Mouse (Mus musculus): ENCODE measurements around the gene Defb22. TPM values are rescaled to one million over a fixed set of nuclear protein-coding genes. Genes with fewer than 3 reads are reported as not detected.
A peak's percentile ranks its signal among the peaks of the same experiment; 100 is the strongest.

The Defb22 gene
- total RNA-seq, 1 experiment, result not detected

DNA sequence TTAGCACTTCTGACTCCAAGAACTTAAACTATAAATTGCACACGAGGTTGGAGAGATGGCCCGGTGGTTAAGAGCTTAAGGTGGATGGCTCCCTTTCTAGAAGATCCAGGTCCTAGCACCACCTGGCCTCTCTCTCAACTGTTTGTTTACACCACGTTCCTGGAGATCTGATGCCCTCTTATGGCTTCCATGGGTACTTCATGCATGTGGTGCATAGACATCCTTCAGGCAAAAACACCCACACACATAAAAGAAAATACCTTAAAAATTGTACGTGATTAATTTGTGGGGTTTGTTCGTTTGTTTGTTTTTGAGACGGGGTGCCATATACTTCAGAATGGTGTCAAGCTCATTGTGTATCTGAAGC, 10.9 kb upstream of the Defb22 start:
- H3K4me3 ChIP-seq (ENCODE audit: insufficient read depth in 1 of 2, low read depth in 1 of 2, low read length in 2 of 2, poor library complexity in 1 of 2, severe bottlenecking in 1 of 2), result no peak overlapping the region
- DNase-seq (ENCODE audit: low read depth, low spot score), result peak; percentile 33
- H3K9me3 ChIP-seq (ENCODE audit: control insufficient read depth, insufficient read depth, low read depth, low read length), result no peaks in the 10 kb centered on the region
- no peaks in the 10 kb centered on the region for H3K4me1 ChIP-seq (ENCODE audit: control insufficient read depth in 2 of 2, insufficient read depth in 2 of 2, low read length in 2 of 2, poor library complexity in 1 of 2)
- no peak overlapping the region for H3K27ac ChIP-seq (ENCODE audit: insufficient read depth, low read depth, low read length, poor library complexity, severe bottlenecking)
- no peak overlapping the region for H3K9ac ChIP-seq (ENCODE audit: insufficient read depth, low read depth, low read length, poor library complexity, severe bottlenecking)
- TF ChIP-seq CHD2 (IDR thresholded peaks at IDR 0.05; ENCODE audit: low read depth, low read length), result no peak
- TF ChIP-seq ZC3H11A (IDR thresholded peaks at IDR 0.05; ENCODE audit: borderline replicate concordance, low read depth, low read length), result peak; percentile 38; the same call in 1 of the 2 replicates
- in situ Hi-C loops (cut with MboI; ENCODE audit: low sequenced_read_pairs in 2 of 2, unreplicated experiment in 2 of 2), result no loop called here
- no peaks in the 10 kb centered on the region for H3K36me3 ChIP-seq (ENCODE audit: control insufficient read depth, insufficient read depth, low read length, poor library complexity, severe bottlenecking)

DNA sequence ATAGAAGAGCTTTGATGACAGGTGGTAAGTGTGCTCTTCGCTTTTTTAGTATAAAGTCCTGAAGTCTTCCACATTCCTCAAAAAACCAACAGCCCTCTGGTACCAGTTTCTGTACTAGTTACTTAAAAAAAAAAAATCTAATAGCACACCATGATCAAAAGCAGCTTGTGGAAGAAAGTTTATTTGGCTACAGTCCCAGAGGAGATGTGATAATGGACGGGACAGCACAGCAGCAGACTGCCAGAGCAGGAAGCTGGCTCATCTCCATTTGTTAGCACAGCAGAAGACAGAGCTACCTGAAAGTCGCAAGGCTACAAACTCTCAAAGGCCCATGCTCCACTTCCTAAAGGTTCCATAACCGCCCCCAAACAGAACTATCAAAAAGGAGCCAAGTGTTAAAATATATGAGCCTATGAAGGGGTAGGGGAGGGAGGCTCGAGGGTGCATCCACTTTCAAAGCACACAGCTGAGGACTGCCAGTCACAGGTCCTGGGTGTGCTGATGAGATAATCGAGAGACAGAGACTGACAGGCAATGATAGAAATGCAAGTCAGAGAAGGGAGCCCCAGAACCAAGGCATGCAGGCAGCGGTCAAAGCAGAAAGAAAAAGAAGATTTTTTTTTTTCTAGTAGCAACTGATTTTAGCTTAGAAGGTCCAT, 10.4 kb upstream of the Defb22 start:
- TF ChIP-seq HCFC1 (IDR thresholded peaks at IDR 0.05; ENCODE audit: borderline replicate concordance, insufficient read depth, low read length) (no peak), MAFK (IDR thresholded peaks at IDR 0.05; ENCODE audit: insufficient read depth, low read depth, low read length) (no peak), ZNF384 (IDR thresholded peaks at IDR 0.05; ENCODE audit: low read depth, low read length) (no peak), CHD2 (IDR thresholded peaks at IDR 0.05; ENCODE audit: low read depth, low read length) (no peak), ZC3H11A (IDR thresholded peaks at IDR 0.05; ENCODE audit: borderline replicate concordance, low read depth, low read length) (no peak)
- no peak for DNase-seq (ENCODE audit: low read depth, low spot score)
- in situ Hi-C loops (cut with MboI; ENCODE audit: low sequenced_read_pairs in 2 of 2, unreplicated experiment in 2 of 2), result no loop called here
- Histone ChIP-seq H3K9ac (ENCODE audit: insufficient read depth, low read depth, low read length, poor library complexity, severe bottlenecking) (no peak overlapping the region), H3K4me3 (ENCODE audit: insufficient read depth in 1 of 2, low read depth in 1 of 2, low read length in 2 of 2, poor library complexity in 1 of 2, severe bottlenecking in 1 of 2) (no peak overlapping the region), H3K36me3 (ENCODE audit: control insufficient read depth, insufficient read depth, low read length, poor library complexity, severe bottlenecking) (no peaks in the 10 kb centered on the region), H3K9me3 (ENCODE audit: control insufficient read depth, insufficient read depth, low read depth, low read length) (no peaks in the 10 kb centered on the region), H3K27ac (ENCODE audit: insufficient read depth, low read depth, low read length, poor library complexity, severe bottlenecking) (no peak overlapping the region), H3K4me1 (ENCODE audit: control insufficient read depth in 2 of 2, insufficient read depth in 2 of 2, low read length in 2 of 2, poor library complexity in 1 of 2) (no peaks in the 10 kb centered on the region)

DNA sequence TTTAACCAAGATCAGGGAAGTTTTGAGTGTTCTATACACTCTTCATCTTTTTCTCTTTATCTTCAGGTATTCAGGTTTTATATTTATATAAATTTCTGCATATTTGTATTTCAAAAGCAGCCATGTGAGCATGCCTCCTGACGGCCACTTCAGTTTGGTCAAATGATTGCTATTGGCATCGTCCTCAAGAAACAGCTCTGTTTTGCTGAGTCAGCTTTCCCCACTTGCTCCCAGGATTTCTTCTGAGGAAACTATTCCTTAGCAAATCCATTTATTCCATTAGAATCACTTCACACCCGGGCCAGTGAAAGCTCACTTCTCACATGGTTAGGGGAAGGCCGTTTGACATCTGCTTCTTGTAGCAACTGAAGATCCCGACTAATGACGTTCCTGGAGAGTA, 8.1 kb upstream of the Defb22 start:
- in situ Hi-C loops (cut with MboI; ENCODE audit: low sequenced_read_pairs in 2 of 2, unreplicated experiment in 2 of 2), result no loop called here
- Histone ChIP-seq H3K36me3 (ENCODE audit: control insufficient read depth, insufficient read depth, low read length, poor library complexity, severe bottlenecking) (no peaks in the 10 kb centered on the region), H3K27ac (ENCODE audit: insufficient read depth, low read depth, low read length, poor library complexity, severe bottlenecking) (no peak overlapping the region), H3K4me3 (ENCODE audit: insufficient read depth in 1 of 2, low read depth in 1 of 2, low read length in 2 of 2, poor library complexity in 1 of 2, severe bottlenecking in 1 of 2) (no peak overlapping the region), H3K9ac (ENCODE audit: insufficient read depth, low read depth, low read length, poor library complexity, severe bottlenecking) (no peak overlapping the region), H3K9me3 (ENCODE audit: control insufficient read depth, insufficient read depth, low read depth, low read length) (no peaks in the 10 kb centered on the region), H3K4me1 (ENCODE audit: control insufficient read depth in 2 of 2, insufficient read depth in 2 of 2, low read length in 2 of 2, poor library complexity in 1 of 2) (no peaks in the 10 kb centered on the region)
- TF ChIP-seq ZNF384 (IDR thresholded peaks at IDR 0.05; ENCODE audit: low read depth, low read length), result no peak
- no peak for TF ChIP-seq CHD2 (IDR thresholded peaks at IDR 0.05; ENCODE audit: low read depth, low read length)
- no peak for TF ChIP-seq HCFC1 (IDR thresholded peaks at IDR 0.05; ENCODE audit: borderline replicate concordance, insufficient read depth, low read length)
- peak; percentile 96 for TF ChIP-seq MAFK (IDR thresholded peaks at IDR 0.05; ENCODE audit: insufficient read depth, low read depth, low read length)
- TF ChIP-seq ZC3H11A (IDR thresholded peaks at IDR 0.05; ENCODE audit: borderline replicate concordance, low read depth, low read length), result no peak
- DNase-seq (ENCODE audit: low read depth, low spot score), result no peak

DNA sequence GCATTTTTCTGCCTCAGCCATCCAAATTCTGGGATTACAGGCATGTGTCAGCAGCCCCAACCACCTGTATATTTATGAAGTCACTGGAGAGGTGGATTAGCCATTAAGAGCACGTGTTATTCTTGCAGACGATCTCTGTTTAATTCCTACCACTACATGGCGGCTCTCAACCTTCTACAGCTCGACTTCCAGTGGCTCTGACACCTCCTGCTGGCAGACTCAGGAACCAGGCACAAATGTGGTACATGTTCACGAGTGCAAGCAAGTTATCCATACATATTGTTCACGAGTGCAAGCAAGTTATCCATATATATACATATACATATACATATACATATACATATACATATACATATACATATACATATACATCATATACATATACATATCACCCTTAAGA, 3.2 kb upstream of the Defb22 start:
- in situ Hi-C loops (cut with MboI; ENCODE audit: low sequenced_read_pairs in 2 of 2, unreplicated experiment in 2 of 2), result no loop called here
- no peak overlapping the region for H3K4me3 ChIP-seq (ENCODE audit: insufficient read depth in 1 of 2, low read depth in 1 of 2, low read length in 2 of 2, poor library complexity in 1 of 2, severe bottlenecking in 1 of 2)
- no peak for TF ChIP-seq CHD2 (IDR thresholded peaks at IDR 0.05; ENCODE audit: low read depth, low read length)

DNA sequence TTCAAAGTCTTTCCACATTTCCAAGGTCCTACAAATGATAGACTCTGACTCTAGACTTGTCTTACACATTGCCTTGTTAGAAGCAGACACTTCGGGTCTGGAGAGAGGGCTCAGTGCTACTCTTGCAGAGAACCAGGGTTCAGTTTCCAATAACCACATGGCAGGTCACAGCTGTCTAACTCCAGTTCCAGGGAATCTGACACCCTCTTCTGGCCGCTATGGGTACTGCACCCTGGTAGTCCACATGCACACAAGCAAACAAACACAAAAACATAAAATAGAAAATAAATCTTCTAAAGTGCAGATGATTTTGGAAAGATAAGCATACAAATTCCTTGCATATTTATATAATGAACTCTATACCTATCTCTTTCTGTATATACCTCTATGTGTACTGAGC, 2.9 kb downstream of the Defb22 start:
- Histone ChIP-seq H3K4me3 (ENCODE audit: insufficient read depth in 1 of 2, low read depth in 1 of 2, low read length in 2 of 2, poor library complexity in 1 of 2, severe bottlenecking in 1 of 2) (no peak overlapping the region), H3K9ac (ENCODE audit: insufficient read depth, low read depth, low read length, poor library complexity, severe bottlenecking) (no peak overlapping the region), H3K27ac (ENCODE audit: insufficient read depth, low read depth, low read length, poor library complexity, severe bottlenecking) (no peak overlapping the region), H3K4me1 (ENCODE audit: control insufficient read depth in 2 of 2, insufficient read depth in 2 of 2, low read length in 2 of 2, poor library complexity in 1 of 2) (no peaks in the 10 kb centered on the region), H3K9me3 (ENCODE audit: control insufficient read depth, insufficient read depth, low read depth, low read length) (no peaks in the 10 kb centered on the region), H3K36me3 (ENCODE audit: control insufficient read depth, insufficient read depth, low read length, poor library complexity, severe bottlenecking) (no peaks in the 10 kb centered on the region)
- in situ Hi-C loops (cut with MboI; ENCODE audit: low sequenced_read_pairs in 2 of 2, unreplicated experiment in 2 of 2), result no loop called here
- peak; percentile 34 for DNase-seq (ENCODE audit: low read depth, low spot score)
- TF ChIP-seq CHD2 (IDR thresholded peaks at IDR 0.05; ENCODE audit: low read depth, low read length) (no peak), ZC3H11A (IDR thresholded peaks at IDR 0.05; ENCODE audit: borderline replicate concordance, low read depth, low read length) (peak; percentile 21; the same call in 1 of the 2 replicates), ZNF384 (IDR thresholded peaks at IDR 0.05; ENCODE audit: low read depth, low read length) (no peak), HCFC1 (IDR thresholded peaks at IDR 0.05; ENCODE audit: borderline replicate concordance, insufficient read depth, low read length) (no peak), MAFK (IDR thresholded peaks at IDR 0.05; ENCODE audit: insufficient read depth, low read depth, low read length) (no peak)

More for the DNA sequence above, 3.2 kb upstream of the Defb22 start:
- Histone ChIP-seq H3K4me1 (ENCODE audit: control insufficient read depth in 2 of 2, insufficient read depth in 2 of 2, low read length in 2 of 2, poor library complexity in 1 of 2) (no peaks in the 10 kb centered on the region), H3K9me3 (ENCODE audit: control insufficient read depth, insufficient read depth, low read depth, low read length) (no peaks in the 10 kb centered on the region), H3K9ac (ENCODE audit: insufficient read depth, low read depth, low read length, poor library complexity, severe bottlenecking) (no peak overlapping the region), H3K36me3 (ENCODE audit: control insufficient read depth, insufficient read depth, low read length, poor library complexity, severe bottlenecking) (no peaks in the 10 kb centered on the region), H3K27ac (ENCODE audit: insufficient read depth, low read depth, low read length, poor library complexity, severe bottlenecking) (no peak overlapping the region)
- no peak for DNase-seq (ENCODE audit: low read depth, low spot score)

Measured in ES-E14 (cell line).